Mouse (Mus musculus): Measurements from ENCODE around the gene Grin1.

GRCm38 (mm10) chr2:25303931-25304656 is 14.9 kb downstream of the Grin1 start:
- no peak for TF ChIP-seq POLR2A (IDR thresholded peaks at IDR 0.05; ENCODE audit: borderline replicate concordance, extremely low read depth, low read depth, low read length)
- no peak for TF ChIP-seq CTCF (IDR thresholded peaks at IDR 0.05; ENCODE audit: insufficient read depth, low read length)

Data from lung, adult 2 months (tissue).